Comparison of ENCODE assay signal across 27 mouse cellular contexts in genomic region chr15:95874726-95875125, GRCm38 (mm10).
A peak's percentile ranks its signal among the peaks of the same experiment; 100 is the strongest.
DNase-seq lines count a peak whose midpoint lies in the region; ATAC-seq and TF ChIP-seq lines count a peak whose summit lies in the region.
"Had no signal": no experiment of that assay in that cellular context is flagged by ENCODE, and none has a peak within 500 bp of the region (broad histone marks: within the 10 kb centered on the region; RNA-seq: fewer than 3 reads in every experiment).

No protein-coding gene starts in this region.

- no peaks in the 10 kb centered on the region for H3K27me3 ChIP-seq in heart, embryonic 12.5 days (replicated peaks)
- no peaks in the 10 kb centered on the region for H3K27me3 ChIP-seq in heart, postnatal 0 days (ENCODE audit: control insufficient read depth, insufficient read depth, low read length)
- H3K27me3 ChIP-seq in embryonic facial prominence, embryonic 13.5 days, result no peaks in the 10 kb centered on the region
- H3K27me3 ChIP-seq: hindbrain, embryonic 12.5 days; limb, embryonic 13.5 days had no signal

- peak; percentile 69 for ATAC-seq in heart, embryonic 12.5 days (ENCODE audit: insufficient number of reproducible peaks, low FRiP score)
- ATAC-seq in heart, postnatal 0 days (ENCODE audit: insufficient read depth, low read depth), result peak; percentile 40; the same call in 1 of the 2 replicates
- ATAC-seq in embryonic facial prominence, embryonic 13.5 days (ENCODE audit: insufficient number of reproducible peaks, insufficient read depth, low FRiP score, low TSS enrichment, low read depth), result no peak
- ATAC-seq: forebrain, postnatal 0 days; intestine, embryonic 16.5 days had no signal

- no peak for TF ChIP-seq CTCF in heart, postnatal 0 days (IDR thresholded peaks at IDR 0.05; ENCODE audit: low read depth)

- no peak overlapping the region for H3K4me2 ChIP-seq in heart, embryonic 12.5 days
- H3K4me2 ChIP-seq in heart, postnatal 0 days (ENCODE audit: low read depth, low read length), result no peak overlapping the region
- no peak overlapping the region for H3K4me2 ChIP-seq in embryonic facial prominence, embryonic 13.5 days
- H3K4me2 ChIP-seq: hindbrain, embryonic 12.5 days; limb, embryonic 13.5 days; liver, embryonic 11.5 days had no signal

- no peak overlapping the region; the same call in 1 of the 2 replicates for H3K27ac ChIP-seq in heart, embryonic 12.5 days (ENCODE audit: poor library complexity, severe bottlenecking)
- no peak overlapping the region for H3K27ac ChIP-seq in heart, postnatal 0 days (ENCODE audit: low read depth)
- 0 out of 2 replicates have a peak overlapping the region, but pooled peaks have one; percentile 3 for H3K27ac ChIP-seq in embryonic facial prominence, embryonic 13.5 days
- H3K27ac ChIP-seq: forebrain, embryonic 10.5 days; hindbrain, embryonic 12.5 days; limb, embryonic 13.5 days had no signal

- no peak overlapping the region for H3K4me3 ChIP-seq in heart, embryonic 12.5 days
- H3K4me3 ChIP-seq in heart, postnatal 0 days (ENCODE audit: low read depth, low read length), result no peak overlapping the region
- no peak overlapping the region for H3K4me3 ChIP-seq in embryonic facial prominence, embryonic 13.5 days
- H3K4me3 ChIP-seq: forebrain, embryonic 10.5 days; hindbrain, embryonic 12.5 days; limb, embryonic 13.5 days had no signal

- intact Hi-C loops in heart, postnatal 36 days (cut with DNase I), result no loop called here

- no peaks in the 10 kb centered on the region for H3K9me3 ChIP-seq in heart, embryonic 12.5 days (replicated peaks)
- H3K9me3 ChIP-seq in heart, postnatal 0 days (replicated peaks; ENCODE audit: control insufficient read depth, low read length), result no peaks in the 10 kb centered on the region
- H3K9me3 ChIP-seq in embryonic facial prominence, embryonic 13.5 days, result no peaks in the 10 kb centered on the region
- H3K9me3 ChIP-seq: forebrain, embryonic 10.5 days; hindbrain, embryonic 12.5 days; limb, embryonic 13.5 days had no signal

- peaks cover 33% of the 10 kb centered on the region for H3K4me1 ChIP-seq in heart, embryonic 12.5 days (replicated peaks)
- H3K4me1 ChIP-seq in heart, postnatal 0 days (ENCODE audit: control insufficient read depth, insufficient read depth), result 0 out of 2 replicates have a peak, but pooled peaks cover 10% of the 10 kb centered on the region
- peaks cover 8% of the 10 kb centered on the region; the same call in 1 of the 2 replicates for H3K4me1 ChIP-seq in embryonic facial prominence, embryonic 13.5 days
- H3K4me1 ChIP-seq: forebrain, embryonic 10.5 days; hindbrain, embryonic 12.5 days; limb, embryonic 13.5 days had no signal

- 39% methylated on average over 8 of the region's 8 CpGs for WGBS in heart, embryonic 12.5 days
- 48% methylated on average over 8 of the region's 8 CpGs for WGBS in heart, postnatal 0 days
- WGBS in embryonic facial prominence, embryonic 13.5 days, result 57% methylated on average over 8 of the region's 8 CpGs

- H3K36me3 ChIP-seq in heart, embryonic 12.5 days, result no peaks in the 10 kb centered on the region
- no peaks in the 10 kb centered on the region for H3K36me3 ChIP-seq in heart, postnatal 0 days (replicated peaks; ENCODE audit: control insufficient read depth, insufficient read depth, low read length)
- no peaks in the 10 kb centered on the region for H3K36me3 ChIP-seq in embryonic facial prominence, embryonic 13.5 days
- H3K36me3 ChIP-seq: hindbrain, embryonic 12.5 days; limb, embryonic 13.5 days had no signal

- no peak for TF ChIP-seq EP300 in heart, postnatal 0 days (IDR thresholded peaks at IDR 0.05; ENCODE audit: low read depth)

- H3K9ac ChIP-seq in heart, embryonic 12.5 days, result no peak overlapping the region
- H3K9ac ChIP-seq in heart, postnatal 0 days (replicated peaks; ENCODE audit: low read depth, low read length), result no peak overlapping the region
- no peak overlapping the region for H3K9ac ChIP-seq in embryonic facial prominence, embryonic 13.5 days
- H3K9ac ChIP-seq: forebrain, postnatal 0 days; hindbrain, embryonic 12.5 days; limb, embryonic 13.5 days had no signal

- DNase-seq in heart, postnatal 36 days, result no peak
- no peak for DNase-seq in heart, postnatal 0 days (ENCODE audit: low spot score)
- DNase-seq in heart, adult 8-10 months (ENCODE audit: low spot score), result no peak
- DNase-seq in MN1 (ENCODE audit: low spot score), result peak; percentile 91
- DNase-seq in adipocyte (ENCODE audit: low spot score), result no peak
- DNase-seq in cerebellum, postnatal 14 days, result no peak
- DNase-seq: adrenal gland, adult 2 months; adrenal gland, postnatal 36 days; cerebellum, adult 18-20 months; cerebellum, postnatal 10 days; forebrain, postnatal 0 days; heart, postnatal 10 days; kidney, adult 8-10 months; kidney, postnatal 10 days; lung, postnatal 10 days; midbrain, embryonic 14.5 days; right cerebral cortex, adult 18-20 months; spleen, adult 18-20 months; thymus, adult 2 months; thymus, postnatal 36 days had no signal
